Mouse (Mus musculus) lung, adult 18-20 months (tissue): Measurements from ENCODE around the gene Gm1123.

Experiments used
- DNase-seq, 2 experiments: peaks; one replicate each; pipeline ENCODE4 v3.0.0; 2022; ENCODE audit warnings: mixed read lengths in 2 of 2

Gm1123 gene

DNA sequence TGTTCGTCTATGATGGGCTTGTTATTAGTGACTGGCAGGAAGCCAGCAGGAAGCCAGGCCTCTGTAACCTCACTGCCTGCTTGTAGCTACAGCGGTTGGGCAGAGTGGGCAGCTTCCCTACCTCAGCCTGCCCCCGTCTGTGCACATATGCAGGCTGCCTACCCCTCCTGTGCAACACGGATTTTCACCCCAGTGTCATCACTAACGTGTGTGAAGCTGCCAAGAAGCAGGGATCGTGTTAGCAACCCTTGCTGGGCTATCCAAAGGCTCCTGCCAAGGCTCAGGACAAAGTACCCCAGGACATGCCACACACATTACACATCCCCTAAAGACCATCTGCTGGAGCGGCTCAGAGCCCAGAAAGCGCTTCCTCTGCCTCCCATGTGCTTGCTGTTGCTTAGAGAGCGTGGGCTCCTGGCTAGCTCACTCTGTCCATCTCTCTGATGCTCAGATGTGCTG is 35.6 kb downstream of the Gm1123 start:
- no peak for DNase-seq

DNA sequence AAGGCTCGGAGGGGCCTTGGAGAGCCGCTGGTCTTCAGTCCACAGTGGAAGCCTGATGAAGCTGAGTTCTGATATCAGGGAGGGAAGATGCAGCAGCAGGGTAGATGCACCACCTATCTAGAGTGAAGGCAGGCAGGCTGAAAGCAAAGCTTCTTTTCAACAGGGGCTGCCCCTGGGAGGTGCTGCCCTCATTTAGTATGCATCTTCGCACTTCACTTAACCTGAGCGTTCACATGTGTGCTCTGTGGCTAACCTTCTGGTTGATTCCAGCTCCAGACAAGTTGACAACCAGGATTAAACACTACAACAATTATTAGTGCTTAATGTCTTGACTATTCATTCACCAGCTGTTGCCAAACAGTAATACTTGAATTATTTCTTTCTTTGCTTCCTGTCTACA is 41.4 kb downstream of the Gm1123 start:
- DNase-seq = no peak

DNA sequence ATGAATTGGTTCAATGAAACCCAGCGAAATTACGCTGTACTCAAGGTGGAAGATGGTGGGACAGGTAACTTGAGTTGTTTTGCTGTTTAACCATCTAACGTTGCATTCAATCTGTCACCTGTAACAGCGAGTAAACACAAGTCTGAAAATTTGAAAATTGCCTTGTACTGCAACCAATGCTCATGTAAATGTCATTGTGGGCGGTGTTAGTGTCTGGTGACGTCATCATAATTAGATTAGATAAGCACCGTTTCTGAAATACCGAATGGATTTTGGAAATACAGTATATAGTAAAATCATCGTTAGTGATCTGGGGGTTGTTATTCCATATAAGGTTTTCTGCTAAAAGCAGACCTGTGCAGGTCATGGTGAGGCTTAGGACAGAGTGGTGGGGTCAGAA is 48.4 kb downstream of the Gm1123 start:
- no peak for DNase-seq

DNA sequence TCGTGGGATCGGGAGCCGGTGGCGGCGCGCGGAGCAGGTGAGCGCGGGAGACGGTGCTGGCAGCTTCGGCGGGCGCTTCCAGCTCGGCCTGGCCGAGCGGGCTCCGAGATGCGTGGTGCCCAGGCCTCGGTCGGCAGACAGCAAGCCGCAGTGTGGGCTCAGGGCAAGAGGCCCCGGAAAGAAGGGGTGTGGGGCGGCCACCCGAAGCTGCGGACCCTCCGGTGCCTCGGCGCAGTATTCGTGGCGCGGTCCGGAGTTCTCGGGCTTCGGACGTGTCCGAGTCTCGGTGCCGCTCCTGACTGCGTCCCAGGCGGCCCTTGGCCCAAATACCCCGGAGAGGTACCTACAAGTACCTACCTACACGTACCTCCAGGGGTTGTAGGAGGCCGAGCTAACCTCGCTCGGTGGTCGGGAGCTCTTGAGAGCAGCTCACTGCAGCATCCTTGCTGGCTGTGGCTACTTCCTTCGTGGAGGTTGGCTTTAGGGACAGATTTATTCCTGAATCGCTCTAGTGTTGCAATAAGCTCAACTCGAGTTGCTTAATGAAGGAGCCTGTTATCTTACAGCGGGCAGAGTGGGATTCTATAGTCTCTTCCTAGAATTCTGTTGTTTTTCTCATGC is 48.9 kb downstream of the Gm1123 start:
- peak in 1 of 2 experiments; percentile 12 for DNase-seq

DNA sequence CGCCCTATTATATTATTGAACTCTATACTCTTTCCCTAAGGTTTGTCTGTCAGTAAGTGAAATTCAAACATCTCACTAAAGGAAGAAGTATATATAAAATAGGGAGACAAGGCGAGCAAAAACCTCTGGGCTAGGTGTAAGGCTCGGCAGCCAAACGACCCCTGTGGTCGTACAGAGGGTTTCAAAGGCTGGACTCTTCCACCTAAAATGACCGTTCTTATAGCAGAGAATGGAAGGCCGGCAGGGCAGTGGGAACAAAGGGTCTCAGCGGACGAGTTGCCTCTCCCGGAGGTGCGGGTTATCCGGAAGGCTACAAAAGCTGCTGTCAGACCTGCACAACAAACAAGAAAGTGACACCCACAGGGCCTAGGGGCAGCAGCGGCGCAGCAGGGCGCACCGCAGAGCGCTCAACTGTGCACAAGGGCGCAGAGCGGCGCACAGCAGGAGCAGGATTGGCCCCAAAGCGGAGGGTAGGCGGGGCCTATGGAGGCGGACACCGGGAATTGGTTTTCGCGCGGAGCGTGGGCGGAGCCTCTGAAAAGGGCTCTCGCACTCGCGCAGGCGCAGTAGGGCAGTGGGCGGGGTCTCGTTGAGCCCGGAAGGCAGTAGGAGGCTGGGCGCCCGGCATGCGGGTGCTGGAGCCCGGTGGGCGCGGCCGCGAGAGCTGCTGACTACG is 49.6 kb downstream of the Gm1123 start, which contains the start of gene Faim:
Faim (plus strand) TSS at position 574 of the 676 bp plus-strand sequence.
- DNase-seq = peak; percentile 99 to 100

DNA sequence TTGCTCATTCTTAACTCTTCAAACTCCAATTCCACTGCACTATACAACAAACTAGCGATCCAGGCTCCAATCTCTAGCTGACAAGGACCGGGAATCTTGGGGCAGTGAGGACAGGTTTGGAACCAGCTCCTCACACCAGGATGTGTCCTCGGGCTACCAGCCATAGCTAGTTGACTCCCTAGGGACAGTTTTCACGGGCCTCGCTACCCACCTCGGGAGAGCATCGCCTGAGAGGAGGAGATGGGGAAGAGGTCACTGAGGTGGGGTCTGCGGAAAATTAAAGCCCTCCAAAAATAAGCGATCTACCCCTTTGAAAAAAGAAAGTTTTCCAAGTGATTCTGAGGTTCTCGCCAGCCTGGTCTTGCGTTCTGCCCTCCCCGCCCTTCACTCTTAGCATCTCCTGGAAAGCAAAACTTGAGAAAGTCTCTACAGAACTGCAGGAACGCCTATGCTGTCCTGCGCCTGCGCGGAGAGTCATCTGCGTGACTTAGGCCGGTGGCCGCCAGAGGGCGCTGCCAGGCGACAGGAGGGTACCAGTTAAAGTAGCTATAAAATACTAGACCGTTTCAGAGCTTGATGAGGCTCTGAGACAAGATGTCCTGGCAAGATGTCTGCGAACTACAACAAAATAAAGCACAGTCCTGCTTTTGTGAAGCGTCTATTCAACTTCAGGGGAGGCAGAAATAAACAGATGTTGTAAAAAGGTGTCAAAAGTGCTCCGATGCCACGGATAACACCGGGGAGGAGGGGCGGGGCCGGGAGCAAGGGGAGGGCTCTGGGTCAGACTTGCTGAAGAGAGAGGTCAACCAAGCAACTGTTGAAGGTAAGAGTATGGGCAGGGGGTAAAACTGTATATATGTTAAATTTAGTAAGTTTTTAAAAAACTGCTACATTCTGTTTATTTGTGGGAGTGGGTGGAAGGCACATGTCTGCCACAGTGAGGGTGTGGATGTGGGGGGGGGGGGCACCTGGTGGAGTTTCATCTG is 55.8 kb downstream of the Gm1123 start:
- DNase-seq = peak; percentile 85 to 90

DNA sequence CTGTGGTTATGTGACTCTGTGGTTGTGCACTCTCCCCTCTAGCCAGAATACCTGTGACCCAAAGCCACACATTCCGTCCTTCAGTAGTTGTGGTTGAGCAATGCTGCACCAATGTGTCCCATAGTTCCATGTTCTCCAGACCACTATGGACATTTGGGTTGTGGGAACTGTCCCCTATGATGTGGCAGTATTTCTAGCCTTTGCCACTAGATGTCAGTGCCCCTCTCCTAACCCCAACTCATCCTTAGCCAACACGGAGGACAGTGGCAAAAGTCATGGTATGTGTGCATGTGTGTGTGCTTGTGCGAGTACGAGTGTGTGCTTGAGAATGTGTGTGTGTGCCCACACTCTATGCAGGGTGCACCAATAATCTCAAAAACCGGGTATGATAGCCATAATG is 59.0 kb downstream of the Gm1123 start:
- DNase-seq = no peak

DNA sequence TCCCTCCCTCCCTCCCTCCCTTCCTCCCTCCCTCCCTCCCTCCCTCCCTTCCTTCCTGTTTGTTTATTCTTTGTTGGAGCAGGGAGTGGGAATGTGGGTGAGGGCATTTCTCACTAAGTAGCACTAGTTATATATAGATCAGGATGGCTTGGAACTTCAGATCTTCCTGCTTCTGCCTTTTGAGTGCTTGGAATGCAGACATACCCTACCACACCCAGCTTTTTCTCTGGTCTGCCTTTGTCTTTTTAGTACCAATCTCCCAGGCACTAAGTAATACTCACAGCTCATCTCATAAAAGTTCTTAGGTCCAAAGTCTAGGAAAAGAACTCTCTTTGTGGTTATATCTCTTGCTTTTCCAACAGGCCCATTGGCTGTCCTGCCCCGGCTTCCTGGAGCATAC is 59.4 kb downstream of the Gm1123 start:
- no peak for DNase-seq

DNA sequence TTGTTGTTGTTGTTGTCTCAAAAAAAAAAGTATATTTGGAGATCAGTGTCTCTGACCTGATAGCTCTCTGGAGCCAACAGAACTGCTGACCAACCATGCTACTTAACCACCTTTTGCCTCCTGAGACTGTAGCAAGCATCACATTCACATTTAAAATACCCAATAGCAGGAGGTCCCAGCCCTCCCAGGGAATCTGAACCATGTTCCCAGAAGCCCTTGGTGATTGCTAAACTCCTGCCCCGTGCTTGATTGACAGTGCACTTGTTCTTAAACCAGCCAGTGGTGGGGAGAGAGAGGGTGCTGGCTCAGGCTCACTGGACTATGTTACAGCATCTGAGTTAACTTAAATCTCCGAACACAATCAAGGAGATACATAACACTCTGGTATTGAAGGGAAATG is 60.6 kb downstream of the Gm1123 start:
- no peak for DNase-seq

DNA sequence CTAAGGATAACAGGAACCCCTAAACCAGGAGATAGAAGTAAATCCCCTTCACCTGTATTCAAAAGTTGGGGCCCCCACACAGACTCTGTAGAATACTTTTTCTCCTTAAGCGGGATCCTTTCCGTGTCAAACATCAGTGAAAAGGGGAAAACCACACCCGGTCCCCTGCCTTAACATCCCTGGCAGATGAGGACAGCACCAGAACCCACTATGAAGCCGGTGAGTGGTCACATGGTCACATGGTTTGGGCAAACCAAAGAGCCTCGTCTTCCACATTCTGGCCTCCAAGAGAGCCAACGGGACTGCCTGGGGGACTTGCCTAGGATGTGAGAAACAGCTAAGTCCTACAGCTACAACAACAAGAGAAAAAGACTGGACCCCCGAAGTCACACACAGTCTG is 62.0 kb downstream of the Gm1123 start:
- DNase-seq = no peak

DNA sequence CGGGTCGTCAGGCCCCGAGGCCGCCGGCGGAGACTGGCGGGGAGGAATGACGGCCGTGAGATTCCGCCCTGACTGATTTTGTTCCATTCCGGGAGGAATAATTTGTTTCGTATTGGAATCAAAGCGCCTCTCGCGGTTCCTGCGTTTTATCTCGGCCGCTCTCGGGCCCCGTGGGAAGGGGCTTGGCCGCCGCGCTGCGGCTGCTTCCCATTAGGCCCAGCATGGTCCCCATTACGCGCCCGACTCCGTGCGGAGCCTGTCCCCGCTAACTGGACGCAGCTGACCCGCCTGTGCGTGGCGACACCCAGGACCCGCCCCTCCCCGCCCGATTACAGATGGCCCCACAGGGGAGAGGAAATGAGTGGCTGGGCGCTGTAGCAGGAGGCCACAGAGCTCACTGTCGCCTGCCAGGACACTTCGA is 62.4 kb downstream of the Gm1123 start:
- no peak for DNase-seq

DNA sequence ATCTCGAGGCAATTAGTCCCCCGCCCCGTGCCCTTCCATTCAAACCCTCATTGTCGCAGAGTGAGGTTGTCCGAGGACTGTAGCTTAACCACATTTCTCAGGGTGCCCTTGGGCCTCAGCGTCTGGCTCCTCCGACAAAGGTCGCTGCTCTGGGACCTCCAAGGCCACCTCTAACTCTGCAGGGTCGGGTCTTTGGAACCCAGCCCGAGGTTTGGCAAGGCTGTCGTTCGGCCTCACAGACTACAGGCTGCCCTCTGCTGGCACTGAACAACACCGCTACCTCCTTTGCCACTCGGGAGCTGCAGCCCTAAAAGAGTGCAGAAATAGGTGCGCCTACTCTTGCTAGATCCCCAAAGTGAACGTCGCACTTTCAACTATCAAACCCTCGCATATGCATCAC is 70.4 kb downstream of the Gm1123 start:
- no peak for DNase-seq

DNA sequence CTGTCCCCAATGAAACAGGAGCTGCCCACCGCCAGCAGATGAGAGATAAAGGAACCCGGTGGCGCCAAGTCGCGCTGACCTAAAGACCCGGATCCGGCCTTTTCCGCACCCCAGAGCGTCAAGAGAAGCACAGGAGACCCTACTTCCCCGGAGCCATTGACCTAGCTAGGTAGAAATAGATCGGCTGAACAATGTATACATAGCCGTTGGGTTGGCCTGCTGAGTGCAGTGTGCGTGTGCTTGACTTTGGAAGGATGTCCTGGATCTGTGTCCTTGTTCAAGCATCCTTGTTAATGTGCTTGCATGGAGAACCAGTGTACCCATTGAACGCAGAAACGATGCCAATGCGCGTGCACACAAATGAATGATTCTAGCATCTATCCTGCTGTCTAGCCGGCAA is 71.9 kb downstream of the Gm1123 start:
- no peak for DNase-seq

DNA sequence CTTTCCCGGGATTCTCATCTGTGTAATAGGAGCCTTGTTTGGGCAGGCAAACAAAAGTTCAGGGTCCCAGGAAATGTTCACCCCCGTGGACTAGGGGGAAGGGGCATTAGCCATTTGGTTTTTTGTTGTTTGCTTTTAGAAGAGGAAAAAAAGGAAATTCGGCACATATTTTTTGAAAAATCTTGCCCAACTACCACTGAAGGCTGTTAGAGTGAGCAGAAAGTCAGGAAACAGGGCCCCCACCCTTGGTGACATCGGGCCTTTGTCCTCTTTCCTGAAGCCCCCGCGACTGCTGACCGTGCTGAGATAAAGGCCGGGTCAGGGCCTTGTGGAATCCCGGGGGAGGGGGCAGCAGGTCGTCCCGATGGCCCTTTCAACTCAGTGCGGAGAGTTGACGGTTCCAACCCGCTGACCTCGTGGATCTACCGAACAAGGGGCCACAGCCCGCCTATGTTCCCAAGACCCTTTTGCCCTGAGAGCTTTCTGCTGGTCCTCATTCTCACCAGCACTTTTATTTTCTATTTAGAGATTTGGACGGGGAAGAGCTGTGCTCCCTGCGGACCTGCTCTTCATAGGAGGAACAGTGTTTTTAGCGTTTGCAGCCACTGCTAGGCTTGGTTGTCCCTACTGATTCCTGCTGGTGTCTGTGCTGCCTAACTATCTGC is 72.9 kb downstream of the Gm1123 start:
- DNase-seq = no peak

DNA sequence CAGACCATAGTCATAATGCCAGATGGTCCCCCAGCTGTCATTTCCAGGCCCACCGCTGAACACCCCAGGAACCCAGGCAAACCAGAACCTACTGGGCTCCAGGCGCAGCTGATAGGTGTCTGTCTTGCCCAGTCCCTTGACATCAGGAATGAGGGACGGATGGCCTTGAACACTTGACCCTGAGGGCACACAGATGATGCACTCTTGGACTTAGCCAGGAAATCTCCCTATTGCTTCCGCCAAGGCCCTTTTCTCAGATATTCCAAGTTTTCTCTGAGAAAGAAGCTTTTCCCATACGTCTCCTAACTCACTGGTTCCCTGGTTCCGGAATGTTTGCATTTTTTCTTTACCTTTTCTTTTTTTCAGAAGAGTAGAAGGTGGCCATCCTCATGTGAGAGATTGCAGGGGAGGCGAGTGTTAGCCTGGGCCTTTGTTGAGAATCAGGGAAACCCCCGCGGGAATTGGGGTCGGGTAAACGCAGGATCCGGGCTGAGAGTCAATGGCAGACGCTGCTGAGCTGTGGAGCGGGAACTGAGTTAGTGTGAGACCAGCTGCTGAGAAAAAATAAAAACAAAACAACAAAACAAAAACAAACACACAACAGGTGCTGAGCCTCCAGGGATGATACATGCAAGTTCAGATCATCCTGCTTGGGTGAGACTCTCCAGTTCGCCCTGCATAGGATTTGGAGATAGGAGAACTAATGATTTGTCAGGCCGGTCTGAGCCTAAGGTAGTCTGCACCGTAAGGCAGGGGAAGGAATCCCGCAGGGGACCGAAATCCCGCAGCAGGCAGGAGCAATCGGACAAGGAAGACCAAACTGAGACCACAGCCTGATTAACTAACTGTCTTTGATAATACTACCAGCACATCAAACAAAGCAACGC is 73.7 kb downstream of the Gm1123 start:
- no peak for DNase-seq

DNA sequence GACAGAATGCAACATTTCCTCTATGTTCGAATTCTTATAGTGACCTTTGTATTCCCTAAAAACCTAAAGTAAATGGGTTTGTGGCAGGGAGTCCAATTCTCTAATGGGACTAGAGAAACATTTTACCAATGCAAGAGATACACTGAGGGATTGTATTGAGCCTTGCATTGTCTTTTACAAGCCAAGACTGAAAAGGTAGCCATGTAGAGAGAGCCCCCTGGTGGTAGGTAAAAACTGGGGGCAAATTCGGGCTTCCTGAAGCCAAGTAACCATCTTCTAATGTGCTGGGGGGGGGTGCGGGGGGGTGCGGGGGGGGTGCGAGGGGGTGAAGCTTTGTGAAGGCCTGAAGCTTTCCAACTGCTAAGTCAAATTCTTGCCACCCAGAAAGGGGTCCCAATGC is 75.2 kb downstream of the Gm1123 start:
- no peak for DNase-seq

DNA sequence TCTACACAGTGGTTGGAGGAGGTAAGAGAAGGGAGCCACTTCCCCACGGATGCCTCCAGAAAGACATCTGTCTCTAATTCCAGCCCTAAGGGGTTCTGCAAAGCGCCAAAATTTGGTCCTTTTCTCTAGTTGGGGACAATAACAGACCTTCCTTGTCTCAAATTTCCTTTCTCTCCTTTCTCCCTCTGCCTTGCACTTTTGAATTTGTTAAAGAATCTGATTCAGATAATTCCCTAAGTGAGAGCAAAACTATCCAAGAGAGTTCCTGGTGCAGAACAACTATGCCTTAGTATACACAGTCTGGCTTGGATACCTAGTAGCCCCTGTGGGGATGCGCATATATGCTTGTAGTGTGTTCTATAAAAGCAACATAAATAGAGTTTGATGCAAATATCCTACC is 75.7 kb downstream of the Gm1123 start:
- DNase-seq = no peak

DNA sequence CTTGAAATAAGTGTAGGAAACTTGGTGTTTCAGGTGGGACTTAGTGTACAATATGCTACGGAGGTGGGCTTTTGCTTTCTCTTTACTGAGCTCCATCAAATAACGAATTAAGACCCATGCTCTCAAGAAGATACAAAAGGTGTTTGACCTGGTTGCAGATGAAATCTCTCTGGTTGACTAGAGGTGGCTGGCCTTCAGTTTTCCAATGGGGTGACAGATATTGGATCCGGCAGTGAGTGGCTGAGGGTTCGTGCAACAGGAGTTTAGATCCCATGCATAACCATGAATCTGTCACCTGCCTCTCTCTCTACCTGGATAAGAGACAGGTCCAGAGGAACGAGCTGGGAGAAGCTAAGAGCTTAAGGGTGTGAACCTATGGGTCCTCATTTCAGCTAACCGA is 76.9 kb downstream of the Gm1123 start:
- no peak for DNase-seq

DNA sequence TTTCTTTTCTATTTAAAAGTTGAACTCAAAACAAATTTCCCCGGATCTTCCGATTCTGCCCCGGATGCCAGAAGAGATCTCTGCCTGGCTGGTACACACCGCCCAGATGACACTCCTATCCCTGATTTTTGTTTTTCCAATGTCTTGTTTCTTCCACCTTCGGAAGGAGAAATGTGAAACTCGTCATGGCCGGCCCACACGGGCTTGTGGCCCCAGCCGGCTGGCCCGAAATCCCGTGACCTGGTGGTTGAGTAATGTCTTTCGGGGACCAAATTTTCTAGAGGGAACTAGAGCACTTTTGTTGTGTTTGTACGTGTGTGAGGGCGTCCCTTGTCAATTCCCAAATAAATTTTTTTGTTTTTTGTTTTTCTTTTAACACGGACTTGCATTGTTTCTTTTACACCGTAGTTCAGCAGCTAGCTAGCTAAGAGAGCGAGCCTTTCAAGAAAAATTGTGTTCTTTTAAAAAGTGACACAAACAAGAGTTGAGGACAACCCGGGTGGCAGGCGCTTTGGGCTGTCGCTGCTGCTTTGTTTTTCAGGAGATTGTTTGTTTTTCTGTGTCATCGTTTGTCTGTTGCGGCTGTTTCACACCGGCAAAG is 77.7 kb downstream of the Gm1123 start:
- no peak for DNase-seq
